Mouse (Mus musculus) heart, postnatal 0 days (tissue): ENCODE results near the gene Kat14.

ENCODE experiments used
- CTCF ChIP-seq: IDR thresholded peaks from 2 replicates; pipeline ENCODE4 v1.5.1; 2016; ENCODE audit warnings: antibody characterized with exemption, control low read depth, low read depth
- EP300 ChIP-seq: IDR thresholded peaks from 2 replicates; pipeline ENCODE4 v1.6.1; 2016; ENCODE audit warnings: antibody characterized with exemption, low read depth

DNA sequence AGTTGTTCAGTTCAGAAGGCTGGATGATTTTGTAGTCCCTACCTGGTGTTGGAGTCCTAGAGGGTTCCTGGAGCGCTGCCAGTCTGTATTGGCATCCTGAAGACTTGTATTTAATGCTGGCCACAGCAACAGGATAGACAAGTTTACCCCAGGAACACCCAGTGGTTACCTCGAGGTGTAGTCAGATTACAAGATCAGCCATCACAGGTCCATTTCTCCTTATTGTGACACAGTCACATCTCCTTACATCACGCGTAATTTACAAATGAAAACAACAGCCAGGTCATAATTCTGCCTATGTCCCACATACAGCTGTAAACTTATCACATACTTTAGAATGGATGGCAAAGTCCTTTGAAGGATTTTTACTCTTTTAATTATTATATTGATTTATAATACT is 40.3 kb downstream of the Kat14 start:
- TF ChIP-seq CTCF: no peak
- no peak for TF ChIP-seq EP300
